Mouse (Mus musculus) CH12.LX (cell line): ENCODE results near the gene Vrtn. TPM values are rescaled to one million over a fixed set of nuclear protein-coding genes. Genes with fewer than 3 reads are reported as not detected.

Experiments used
- DNase-seq: peaks from one replicate; pipeline ENCODE4 v3.0.0-alpha.2; 2013; ENCODE audit errors: extremely low read depth
- H3K27ac ChIP-seq: 2 replicates; pipeline ENCODE4 v1.5.1; 2012; ENCODE audit warnings: low read depth, mild to moderate bottlenecking, control low read depth, moderate library complexity; ENCODE audit not compliant: insufficient read depth
- H3K27me3 ChIP-seq: replicated peaks from 2 replicates; pipeline ENCODE3; 2012; ENCODE audit warnings: inconsistent platforms
- H3K36me3 ChIP-seq, 2 experiments: replicated peaks in 1 of 2; 2 replicates each; pipeline versions ENCODE3 to v1.6.1; 2012; ENCODE audit warnings: inconsistent platforms in 1 of 2, low read length in 1 of 2, mild to moderate bottlenecking in 1 of 2, mixed read lengths in 1 of 2, moderate library complexity in 1 of 2; ENCODE audit not compliant: control insufficient read depth in 1 of 2, insufficient read depth in 1 of 2
- H3K4me1 ChIP-seq, 2 experiments: 2 replicates each; pipeline ENCODE4 v1.6.1; 2012; ENCODE audit warnings: inconsistent platforms in 1 of 2, moderate library complexity in 1 of 2; ENCODE audit not compliant: insufficient read depth in 2 of 2, control insufficient read depth in 1 of 2
- H3K4me2 ChIP-seq: 2 replicates; pipeline ENCODE4 v1.6.1; 2012; ENCODE audit warnings: low read depth, mild to moderate bottlenecking, control low read depth; ENCODE audit not compliant: poor library complexity, insufficient read depth, severe bottlenecking
- H3K4me3 ChIP-seq, 3 experiments: fragments of 150-350 bp in 1 of 3; sonication (generic) in 1 of 3; replicated peaks in 1 of 3; 2 replicates each; pipeline versions ENCODE3 to v1.5.1; 2011 to 2012; ENCODE audit warnings: low read depth in 2 of 3, low read length in 2 of 3, mild to moderate bottlenecking in 2 of 3, moderate library complexity in 2 of 3, control low read depth in 1 of 3, improper control_type of control experiment in 1 of 3, inconsistent platforms in 1 of 3, mixed read lengths in 1 of 3; ENCODE audit not compliant: poor library complexity in 1 of 3
- H3K79me2 ChIP-seq: replicated peaks from 2 replicates; pipeline ENCODE4 v1.6.1; 2012; ENCODE audit warnings: mild to moderate bottlenecking, moderate library complexity; ENCODE audit not compliant: control insufficient read depth, poor library complexity, insufficient read depth, severe bottlenecking; ENCODE audit errors: extremely low read depth
- H3K9ac ChIP-seq: 2 replicates; pipeline ENCODE4 v1.6.1; 2012; ENCODE audit warnings: low read depth, mild to moderate bottlenecking, control low read depth, moderate library complexity; ENCODE audit not compliant: insufficient read depth
- H3K9me3 ChIP-seq: replicated peaks from 2 replicates; pipeline ENCODE3; 2012; ENCODE audit warnings: low read length, inconsistent platforms, mixed read lengths
- BHLHE40 ChIP-seq: IDR thresholded peaks from 2 replicates; pipeline ENCODE4 v1.6.1; 2011; ENCODE audit warnings: mild to moderate bottlenecking, low read depth, low read length, improper control_type of control experiment
- CTCF ChIP-seq, 2 experiments: IDR thresholded peaks in 1 of 2; conservative IDR thresholded peaks in 1 of 2; 2 replicates each; pipeline ENCODE4 v1.5.1; 2011 to 2012; ENCODE audit warnings: low read depth in 2 of 2, low read length in 2 of 2, improper control_type of control experiment in 1 of 2, inconsistent platforms in 1 of 2, mild to moderate bottlenecking in 1 of 2, moderate library complexity in 1 of 2
- ELF1 ChIP-seq: IDR thresholded peaks from 2 replicates; pipeline ENCODE4 v1.6.1; 2014; ENCODE audit warnings: low read depth, mild to moderate bottlenecking, inconsistent platforms, low read length, improper control_type of control experiment
- ETS1 ChIP-seq: conservative IDR thresholded peaks from 2 replicates; pipeline ENCODE4 v1.6.1; 2012; ENCODE audit warnings: low read depth, mild to moderate bottlenecking, inconsistent platforms, low read length, improper control_type of control experiment, moderate library complexity
- GABPA ChIP-seq: IDR thresholded peaks from 2 replicates; pipeline ENCODE4 v1.6.1; 2012; ENCODE audit warnings: low read depth, low read length, improper control_type of control experiment, inconsistent platforms; ENCODE audit not compliant: insufficient replicate concordance
- IRF4 ChIP-seq: IDR thresholded peaks from 2 replicates; pipeline ENCODE4 v1.6.1; 2014; ENCODE audit warnings: low read depth, mild to moderate bottlenecking, inconsistent platforms, low read length, improper control_type of control experiment
- JUN ChIP-seq: IDR thresholded peaks from 2 replicates; pipeline ENCODE4 v1.6.1; 2011; ENCODE audit warnings: low read depth, mild to moderate bottlenecking, low read length, improper control_type of control experiment, moderate library complexity; ENCODE audit not compliant: insufficient read depth
- MAX ChIP-seq: IDR thresholded peaks from 2 replicates; pipeline ENCODE4 v1.6.1; 2011; ENCODE audit warnings: low read length, improper control_type of control experiment
- POLR2A ChIP-seq: IDR thresholded peaks from 2 replicates; pipeline ENCODE4 v1.6.1; 2011; ENCODE audit warnings: low read depth, mild to moderate bottlenecking, improper control_type of control experiment, low read length
- POLR2AphosphoS2 ChIP-seq: IDR thresholded peaks from 2 replicates; pipeline ENCODE4 v1.6.1; 2011; ENCODE audit warnings: low read depth, low read length, improper control_type of control experiment
- RAD21 ChIP-seq: IDR thresholded peaks from 2 replicates; pipeline ENCODE4 v1.6.1; 2011; ENCODE audit warnings: low read depth, mild to moderate bottlenecking, low read length, improper control_type of control experiment, moderate library complexity
- SIN3A ChIP-seq: IDR thresholded peaks from 2 replicates; pipeline ENCODE4 v1.6.1; 2012; ENCODE audit warnings: low read length, improper control_type of control experiment, inconsistent platforms
- SMC3 ChIP-seq: IDR thresholded peaks from 2 replicates; pipeline ENCODE4 v1.6.1; 2011; ENCODE audit warnings: low read depth, low read length, improper control_type of control experiment
- USF2 ChIP-seq: conservative IDR thresholded peaks from 2 replicates; pipeline ENCODE4 v1.6.1; 2011; ENCODE audit warnings: low read depth, low read length, improper control_type of control experiment
- ZC3H11A ChIP-seq: IDR thresholded peaks from 2 replicates; pipeline ENCODE4 v1.6.1; 2012; ENCODE audit warnings: low read depth, mild to moderate bottlenecking, inconsistent platforms, low read length, improper control_type of control experiment
- ZMIZ1 ChIP-seq: IDR thresholded peaks from 2 replicates; pipeline ENCODE4 v1.6.1; 2012; ENCODE audit warnings: low read depth, mild to moderate bottlenecking, inconsistent platforms, low read length, improper control_type of control experiment
- ZNF384 ChIP-seq: IDR thresholded peaks from 2 replicates; pipeline ENCODE4 v1.6.1; 2012; ENCODE audit warnings: low read depth, low read length, improper control_type of control experiment, inconsistent platforms
- dilution Hi-C: fragments of 300-500 bp; cut with MboI; formaldehyde crosslinking; loops from 2 replicates; pipeline ENCODE4 v1.14.3; 2020; ENCODE audit warnings: low sequenced_read_pairs; ENCODE audit not compliant: extremely low pct_unique_long_range_greater_than_20kb, extremely low pct_ligation_motif_present
- in situ Hi-C: fragments of 300-500 bp; cut with MboI; formaldehyde crosslinking; loops from 3 replicates; pipeline ENCODE4 v1.14.3; 2019; ENCODE audit warnings: low sequenced_read_pairs, low pct_ligation_motif_present, low pct_unique_long_range_greater_than_20kb, mixed read lengths
- polyA plus RNA-seq: library from polyadenylated mRNA; unstranded; fragments of >175 nt; gene quantifications from 2 replicates; pipeline ENCODE4 v1.2.1, GENCODE M21; 2012; ENCODE audit warnings: low read depth; ENCODE audit not compliant: insufficient read length
- total RNA-seq, 2 experiments: library from RNA; depleted of rRNA; stranded (reverse); fragments of 300-350 nt in 1 of 2; fragments of >200 nt in 1 of 2; gene quantifications; 2 replicates each; pipeline ENCODE4 v1.2.3; 2012 to 2014

Vrtn gene
- total and polyA plus RNA-seq, 3 experiments, result not detected

GRCm38 (mm10) chr12:84605860-84606259 is 35.0 kb upstream of the Vrtn start:
- in situ Hi-C loops (no loop called here), dilution Hi-C loops (no loop called here)
- no peak overlapping the region for H3K9ac ChIP-seq
- TF ChIP-seq ZC3H11A (no peak), SMC3 (0 out of 2 replicates have a peak, but pooled peaks have one; percentile 2), SIN3A (no peak), GABPA (no peak), CTCF (conservative IDR thresholded peaks at IDR 0.05 in 1 of 2, IDR thresholded peaks at IDR 0.05 in 1 of 2; ENCODE audit: low read depth in 2 of 2, low read length in 2 of 2) (peak in 1 of 2 experiments; percentile 60; a peak in 2 of 4 replicates), ZNF384 (no peak)
- DNase-seq, result peak; percentile 30
- no peaks in the 10 kb centered on the region for H3K9me3 ChIP-seq
- H3K4me2 ChIP-seq, result no peak overlapping the region
- peaks cover 21 to 77% of the 10 kb centered on the region in 2 experiments for H3K36me3 ChIP-seq
- no peak overlapping the region for H3K27ac ChIP-seq
- H3K4me3 ChIP-seq, result no peak overlapping the region
- no peaks in the 10 kb centered on the region for H3K79me2 ChIP-seq
- no peaks in the 10 kb centered on the region for H3K27me3 ChIP-seq
- H3K4me1 ChIP-seq, result peaks cover 0 to 2% of the 10 kb centered on the region in 2 experiments; a peak in 1 of 4 replicates

DNA sequence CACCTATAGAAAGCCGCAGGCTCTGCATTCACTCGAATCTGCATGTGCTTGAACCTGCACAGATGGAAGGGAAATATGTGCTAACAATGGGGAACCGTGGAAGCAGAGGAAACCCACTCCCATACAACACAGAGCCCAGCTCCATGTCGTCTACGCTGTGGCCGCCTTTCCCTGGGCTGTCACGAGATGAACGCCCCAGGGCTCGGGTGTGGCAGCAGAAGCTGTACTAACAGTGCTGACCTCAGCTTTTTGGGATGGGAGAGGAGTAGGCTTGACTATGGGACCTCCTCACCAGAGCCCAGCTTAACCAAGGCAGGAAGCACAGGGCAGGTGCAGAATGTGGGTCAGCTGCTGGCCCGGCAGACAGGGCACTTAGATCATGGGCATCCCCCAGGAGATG is 29.1 kb upstream of the Vrtn start:
- H3K79me2 ChIP-seq, result no peaks in the 10 kb centered on the region
- in situ Hi-C loops, result no loop called here

DNA sequence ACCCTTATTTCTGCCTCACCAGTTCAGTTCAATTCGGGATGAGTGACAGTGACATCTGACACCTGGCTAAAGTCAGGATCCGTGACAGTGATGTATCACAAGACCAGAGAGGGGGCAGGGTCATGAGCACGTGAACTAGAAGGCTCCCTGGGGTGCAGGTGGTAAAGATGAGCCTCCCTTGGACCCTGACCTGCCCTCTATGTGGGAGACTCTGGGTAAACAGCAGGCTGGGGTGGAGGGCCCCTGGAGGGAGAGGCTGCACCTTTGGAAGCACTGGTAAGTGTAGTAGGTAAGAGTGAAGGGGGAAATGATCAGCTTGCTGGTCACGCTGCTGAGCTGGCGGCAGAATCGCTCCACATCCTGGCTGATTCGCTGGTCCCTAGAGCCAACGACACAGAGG is 28.3 kb upstream of the Vrtn start:
- TF ChIP-seq POLR2AphosphoS2, result no peak
- TF ChIP-seq ZMIZ1, result no peak
- no peak for TF ChIP-seq POLR2A
- TF ChIP-seq ETS1, result peak; percentile 4; the same call in 1 of the 2 replicates
- TF ChIP-seq IRF4, result no peak
- TF ChIP-seq RAD21, result no peak
- TF ChIP-seq BHLHE40, result peak; percentile 81
- H3K9me3 ChIP-seq, result no peaks in the 10 kb centered on the region
- dilution Hi-C loops, result no loop called here
- H3K9ac ChIP-seq, result no peak overlapping the region
- H3K27ac ChIP-seq, result peak overlapping the region; percentile 3; the same call in 1 of the 2 replicates
- no peaks in the 10 kb centered on the region for H3K27me3 ChIP-seq
- no peaks in the 10 kb centered on the region for H3K79me2 ChIP-seq
- in situ Hi-C loops, result no loop called here
- peak; percentile 49 for DNase-seq
- peaks cover 13 to 61% of the 10 kb centered on the region in 2 experiments for H3K36me3 ChIP-seq
- H3K4me3 ChIP-seq, result no peak overlapping the region
- no peak overlapping the region for H3K4me2 ChIP-seq
- peaks cover 14 to 53% of the 10 kb centered on the region in 2 experiments for H3K4me1 ChIP-seq

More for the DNA sequence above, 29.1 kb upstream of the Vrtn start:
- dilution Hi-C loops, result no loop called here
- H3K4me2 ChIP-seq, result no peak overlapping the region
- no peaks in the 10 kb centered on the region for H3K9me3 ChIP-seq
- peaks cover 16 to 68% of the 10 kb centered on the region in 2 experiments for H3K36me3 ChIP-seq
- no peak overlapping the region for H3K27ac ChIP-seq
- H3K9ac ChIP-seq, result no peak overlapping the region
- H3K4me3 ChIP-seq, result no peak overlapping the region
- TF ChIP-seq MAX (no peak), JUN (no peak), ELF1 (no peak), USF2 (no peak), ZNF384 (no peak), RAD21 (no peak)
- H3K27me3 ChIP-seq, result no peaks in the 10 kb centered on the region
- H3K4me1 ChIP-seq, result peaks cover 14 to 53% of the 10 kb centered on the region in 2 experiments
- no peak for DNase-seq
